Mouse (Mus musculus) hindbrain, postnatal 0 days (tissue): Measurements from ENCODE around the gene Nebl. TPM values are rescaled to one million over a fixed set of nuclear protein-coding genes. Genes with fewer than 3 reads are reported as not detected.

ENCODE experiments used
- ATAC-seq: fragments of 200-750 bp; cut with Nextera tagmentation; 2 replicates; pipeline ENCODE4 v1.8.0; 2017; ENCODE audit warnings: mild to moderate bottlenecking, moderate TSS enrichment, moderate library complexity
- DNase-seq: peaks from one replicate; pipeline ENCODE4 v3.0.0-alpha.2; 2015; ENCODE audit warnings: low spot score
- H3K27ac ChIP-seq: fragments of 300-500 bp; sonication (generic); 2 replicates; pipeline ENCODE4 v1.5.1; 2014; ENCODE audit warnings: mild to moderate bottlenecking
- H3K27me3 ChIP-seq: fragments of 300-500 bp; sonication (generic); 2 replicates; pipeline ENCODE4 v1.6.1; 2014; ENCODE audit warnings: low read length, mixed read lengths; ENCODE audit not compliant: insufficient read depth
- H3K36me3 ChIP-seq: fragments of 300-500 bp; sonication (generic); 2 replicates; pipeline ENCODE4 v1.6.1; 2014; ENCODE audit warnings: low read length, mixed read lengths; ENCODE audit not compliant: insufficient read depth
- H3K4me1 ChIP-seq: fragments of 300-500 bp; sonication (generic); 2 replicates; pipeline ENCODE4 v1.6.1; 2014; ENCODE audit warnings: antibody characterized with exemption, low read length, mixed read lengths; ENCODE audit not compliant: insufficient read depth
- H3K4me2 ChIP-seq: fragments of 300-500 bp; sonication (generic); 2 replicates; pipeline ENCODE4 v1.6.1; 2014; ENCODE audit warnings: low read depth, mild to moderate bottlenecking, low read length, moderate library complexity, mixed read lengths
- H3K4me3 ChIP-seq: fragments of 300-500 bp; sonication (generic); 2 replicates; pipeline ENCODE4 v1.5.1; 2014; ENCODE audit warnings: low read length
- H3K9ac ChIP-seq: fragments of 300-500 bp; sonication (generic); replicated peaks from 2 replicates; pipeline ENCODE4 v1.6.1; 2014; ENCODE audit warnings: mild to moderate bottlenecking, low read length, moderate library complexity, mixed read lengths
- H3K9me3 ChIP-seq: fragments of 300-500 bp; sonication (generic); 2 replicates; pipeline ENCODE4 v1.6.1; 2016; ENCODE audit warnings: low read length, mixed read lengths
- CTCF ChIP-seq: IDR thresholded peaks from 2 replicates; pipeline ENCODE4 v1.5.1; 2016; ENCODE audit warnings: antibody characterized with exemption, control low read depth, low read depth
- WGBS: fragments of 180-500 bp; shearing (Covaris S2); extraction: QIAGEN DNeasy Blood & Tissue Kit; methylation state at CpG from one replicate; pipeline ENCODE4 v1.1.7; 2014; 5-methylcytosine and 5-hydroxymethylcytosine counted together
- polyA plus RNA-seq: library from polyadenylated mRNA; unstranded; fragments of >200 nt; fragmentation: Nextera tagmentation; extraction: Ambion mirVana; gene quantifications from 2 replicates; pipeline ENCODE4 v1.2.1, GENCODE M21; 2015
- total RNA-seq: library from RNA; depleted of rRNA; stranded (reverse); fragments of >200 nt; gene quantifications from 2 replicates; pipeline ENCODE4 v1.2.3, GENCODE M21; 2014

Gene Nebl
- total and polyA plus RNA-seq, 2 experiments from 2014 or later = 15.4 to 25.8 TPM

DNA sequence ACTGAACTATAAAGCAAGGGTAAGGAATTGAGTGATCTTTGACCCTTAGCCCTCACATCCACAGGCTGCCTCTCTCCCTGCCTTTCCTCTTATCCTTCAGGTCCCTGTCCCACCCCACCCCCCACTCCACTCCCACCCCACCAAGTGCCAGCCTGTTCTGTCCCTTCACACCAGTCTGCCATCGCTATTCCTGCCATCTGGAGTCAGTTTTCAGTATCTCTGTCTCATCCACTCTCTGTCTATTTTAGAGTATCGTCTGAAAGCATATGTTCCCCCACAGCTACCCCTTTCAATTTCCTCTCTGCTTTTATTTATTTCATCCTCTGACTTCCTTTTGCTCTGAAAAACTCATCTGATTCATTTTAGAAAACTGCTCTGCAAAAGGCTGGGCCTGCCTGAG, 62.3 kb downstream of the Nebl start:
- Histone ChIP-seq H3K27me3 (no peaks in the 10 kb centered on the region), H3K4me3 (no peak overlapping the region), H3K36me3 (no peaks in the 10 kb centered on the region), H3K9ac (no peak overlapping the region), H3K4me1 (peaks cover 10% of the 10 kb centered on the region; the same call in 1 of the 2 replicates), H3K27ac (peak overlapping the region; percentile 65), H3K9me3 (no peaks in the 10 kb centered on the region), H3K4me2 (no peak overlapping the region)
- 36% methylated on average over 2 of the region's 2 CpGs for WGBS
- peak; percentile 54; the same call in 1 of the 2 replicates for ATAC-seq
- TF ChIP-seq CTCF = no peak
- no peak for DNase-seq

DNA sequence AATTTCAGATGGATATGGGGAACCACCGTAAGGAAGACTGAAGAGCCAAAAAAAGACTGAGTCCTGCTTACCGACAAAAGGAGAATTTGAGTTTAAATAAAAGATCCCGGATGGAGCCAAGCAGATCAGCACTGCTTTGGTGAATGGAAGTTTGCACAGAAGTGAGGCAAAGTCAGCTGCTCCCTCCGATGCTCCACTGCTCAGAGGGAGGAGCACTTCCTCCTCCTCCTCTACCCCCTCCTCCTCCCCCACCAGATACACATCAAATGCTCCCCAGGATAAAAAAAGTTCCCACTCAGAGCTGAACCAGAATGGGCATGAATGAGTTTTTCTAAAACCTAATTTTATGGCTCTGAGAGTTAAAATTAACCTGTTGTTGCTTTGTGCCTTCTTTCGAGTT, 73.1 kb downstream of the Nebl start:
- H3K36me3 ChIP-seq = no peaks in the 10 kb centered on the region
- H3K9me3 ChIP-seq = no peaks in the 10 kb centered on the region
- H3K27me3 ChIP-seq = no peaks in the 10 kb centered on the region
- ATAC-seq (no peak), DNase-seq (no peak)
- WGBS = 56% methylated on average over 5 of the region's 5 CpGs
- no peak overlapping the region for H3K9ac ChIP-seq
- H3K4me2 ChIP-seq = no peak overlapping the region
- H3K4me1 ChIP-seq = no peaks in the 10 kb centered on the region
- H3K4me3 ChIP-seq = no peak overlapping the region
- TF ChIP-seq CTCF = no peak
- H3K27ac ChIP-seq = no peak overlapping the region

DNA sequence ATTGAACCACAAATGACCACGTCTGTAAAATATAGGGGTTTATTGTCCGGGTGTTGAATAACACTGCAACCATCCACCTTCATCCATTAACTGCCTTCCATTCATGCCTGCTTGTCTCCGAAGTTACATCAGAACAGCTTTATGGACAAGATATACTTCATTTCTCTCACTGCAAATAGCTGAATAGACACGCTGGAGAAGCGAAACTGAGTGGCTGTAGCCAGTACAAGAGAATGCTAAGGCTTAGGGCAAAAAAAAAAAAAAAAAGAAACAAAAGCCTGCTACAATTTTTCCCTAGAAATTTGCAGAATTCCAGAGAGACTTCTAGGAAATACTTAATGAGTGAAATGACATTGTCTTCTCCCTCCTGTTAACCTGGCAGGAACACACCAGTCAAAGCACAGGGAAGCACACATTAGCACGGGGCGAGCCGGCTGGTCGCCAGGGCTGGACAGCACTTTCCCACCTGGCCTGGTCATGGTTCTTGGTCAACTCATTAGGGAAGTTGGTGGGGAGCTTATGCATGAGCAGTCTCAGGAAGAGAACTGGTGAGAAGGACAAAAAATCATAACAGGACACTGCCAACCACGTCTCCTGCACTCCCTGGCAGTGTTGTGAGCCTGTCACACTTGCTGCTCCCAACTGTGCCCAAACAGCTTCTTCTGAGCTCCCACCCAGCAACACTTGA, 81.0 kb downstream of the Nebl start:
- Histone ChIP-seq H3K27me3 (no peaks in the 10 kb centered on the region), H3K9me3 (no peaks in the 10 kb centered on the region), H3K4me3 (no peak overlapping the region), H3K4me1 (no peaks in the 10 kb centered on the region), H3K27ac (peak overlapping the region; percentile 11; the same call in 1 of the 2 replicates), H3K4me2 (no peak overlapping the region), H3K9ac (no peak overlapping the region), H3K36me3 (no peaks in the 10 kb centered on the region)
- ATAC-seq (peak; percentile 76), DNase-seq (no peak)
- TF ChIP-seq CTCF = no peak
- 50% methylated on average over 10 of the region's 10 CpGs for WGBS

DNA sequence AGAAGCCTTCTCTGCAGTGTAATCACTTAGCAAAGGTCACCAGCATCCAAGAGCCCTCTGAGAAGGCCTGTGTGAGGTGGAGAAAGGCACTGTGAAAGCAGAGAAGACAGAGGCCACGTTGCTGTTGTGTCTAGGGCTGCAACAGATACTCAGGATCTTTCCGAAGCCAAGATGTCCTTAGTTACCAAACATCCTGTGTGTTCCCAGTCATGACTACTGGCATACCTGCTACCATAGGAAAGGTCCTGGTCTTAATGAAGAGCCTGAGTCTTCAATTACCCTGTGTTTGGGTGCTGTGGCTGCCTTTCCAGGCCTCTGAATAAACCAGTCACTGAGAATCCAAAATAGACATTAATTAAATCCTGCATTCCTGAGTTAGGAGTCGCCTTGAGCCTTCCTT, 81.5 kb downstream of the Nebl start:
- Histone ChIP-seq H3K27me3 (no peaks in the 10 kb centered on the region), H3K9ac (no peak overlapping the region), H3K27ac (peak overlapping the region; percentile 11; the same call in 1 of the 2 replicates), H3K36me3 (no peaks in the 10 kb centered on the region), H3K4me1 (no peaks in the 10 kb centered on the region), H3K4me3 (no peak overlapping the region), H3K4me2 (no peak overlapping the region), H3K9me3 (no peaks in the 10 kb centered on the region)
- DNase-seq (no peak), ATAC-seq (no peak)
- WGBS = 71% methylated on average over 3 of the region's 3 CpGs
- TF ChIP-seq CTCF = no peak

DNA sequence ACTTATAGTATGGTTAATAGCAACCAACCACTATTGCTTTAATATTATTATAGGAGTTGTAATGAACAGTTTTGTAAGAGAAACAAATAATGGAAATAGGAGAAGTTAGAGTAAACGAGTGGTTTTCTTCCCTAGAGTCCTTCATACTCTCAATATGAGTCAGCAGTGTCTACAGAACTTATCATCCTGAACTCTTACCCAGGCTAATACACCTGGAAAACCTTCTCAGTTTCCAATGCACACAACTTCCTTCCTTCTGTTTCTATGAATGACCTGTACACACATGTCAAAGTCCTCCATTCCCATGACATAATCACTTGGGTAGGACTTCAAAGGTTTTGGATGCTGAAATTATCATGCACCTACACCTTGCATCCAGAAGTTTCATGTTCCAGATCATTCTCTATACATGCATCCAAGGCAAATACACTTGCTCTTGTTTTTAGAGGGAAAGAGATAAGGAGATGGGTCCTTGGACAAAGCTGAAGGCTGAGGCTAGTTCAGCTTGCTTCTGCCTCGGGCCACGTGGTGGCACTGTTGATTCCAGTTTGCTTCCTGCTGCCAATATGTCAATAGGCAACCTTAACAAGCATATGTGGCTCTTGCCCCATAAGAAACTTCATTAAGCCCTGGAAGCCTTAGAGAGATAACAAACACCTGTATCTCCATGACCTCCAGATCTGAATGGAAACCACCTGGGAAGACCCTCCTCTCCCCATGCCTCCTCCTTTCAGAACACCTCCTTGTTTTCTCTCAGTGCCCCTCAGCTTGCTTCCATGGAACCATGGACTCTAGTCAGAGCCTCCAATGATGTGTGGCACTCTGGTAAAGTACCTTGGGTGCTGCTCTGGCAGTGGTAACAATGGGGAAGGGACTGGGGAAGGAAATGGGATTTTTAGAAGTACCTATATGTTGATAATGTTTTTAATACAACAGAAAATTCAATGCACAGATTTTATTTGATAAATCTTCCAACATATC, 86.7 kb downstream of the Nebl start:
- DNase-seq (peak; percentile 84), ATAC-seq (peak; percentile 70; the same call in 1 of the 2 replicates)
- H3K9ac ChIP-seq = no peak overlapping the region
- no peaks in the 10 kb centered on the region for H3K36me3 ChIP-seq
- no peaks in the 10 kb centered on the region for H3K27me3 ChIP-seq
- H3K4me1 ChIP-seq = no peaks in the 10 kb centered on the region
- peak; percentile 85 for TF ChIP-seq CTCF
- no peak overlapping the region for H3K27ac ChIP-seq
- WGBS = 31% methylated on average over 3 of the region's 3 CpGs
- H3K9me3 ChIP-seq = no peaks in the 10 kb centered on the region
- H3K4me2 ChIP-seq = no peak overlapping the region
- H3K4me3 ChIP-seq = no peak overlapping the region

DNA sequence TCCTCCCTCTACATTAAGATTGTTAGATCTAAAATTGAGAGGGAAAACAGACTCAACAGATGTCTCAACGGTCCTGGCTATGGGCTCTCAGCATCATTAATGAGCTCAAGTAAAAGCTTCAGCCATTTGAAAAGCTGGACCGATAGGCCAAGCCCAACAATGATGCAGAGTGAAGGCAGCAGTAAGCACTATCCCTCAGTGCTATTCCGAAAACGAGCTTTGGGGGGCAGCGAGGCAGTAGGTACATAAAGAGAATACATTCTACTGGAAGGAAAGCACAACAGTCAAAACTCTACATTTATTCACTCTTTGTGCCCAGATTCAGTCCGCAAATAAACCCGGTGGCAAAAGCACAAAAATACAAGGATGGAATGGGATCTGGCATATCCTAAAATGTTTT, 87.4 kb downstream of the Nebl start:
- DNase-seq (no peak), ATAC-seq (no peak)
- no peaks in the 10 kb centered on the region for H3K4me1 ChIP-seq
- H3K27ac ChIP-seq = no peak overlapping the region
- 61% methylated on average over 7 of the region's 7 CpGs for WGBS
- H3K4me3 ChIP-seq = no peak overlapping the region
- no peak overlapping the region for H3K4me2 ChIP-seq
- H3K9ac ChIP-seq = no peak overlapping the region
- peak; percentile 36; the same call in 1 of the 2 replicates for TF ChIP-seq CTCF
- no peaks in the 10 kb centered on the region for H3K27me3 ChIP-seq
- H3K36me3 ChIP-seq = no peaks in the 10 kb centered on the region
- no peaks in the 10 kb centered on the region for H3K9me3 ChIP-seq
